24 mouse cellular contexts compared by ENCODE assay signal in the genomic region with DNA sequence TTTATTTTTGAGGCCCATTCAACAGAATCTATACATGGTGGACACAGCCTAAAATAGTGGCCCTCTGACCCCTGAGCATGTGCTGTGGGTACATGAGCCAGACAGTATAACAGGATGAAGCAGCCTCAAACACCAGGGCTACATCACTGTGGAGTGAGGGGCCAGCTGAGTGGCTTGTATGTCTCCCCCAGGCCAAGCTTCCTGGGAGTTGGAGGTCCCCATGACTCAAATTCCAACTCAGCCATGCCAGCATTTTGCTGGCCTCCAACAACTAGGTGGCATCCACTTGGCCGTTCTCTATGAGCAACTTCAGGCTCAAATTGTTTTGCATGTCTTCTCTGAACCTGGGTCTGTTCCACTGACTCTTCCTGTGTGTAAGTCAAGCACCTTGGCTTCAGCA.
"Had no signal": no experiment of that assay in that cellular context is flagged by ENCODE, and none has a peak within 500 bp of the region (broad histone marks: within the 10 kb centered on the region; RNA-seq: fewer than 3 reads in every experiment).

No protein-coding gene starts in this region.

- H3K4me1 ChIP-seq: heart, embryonic 13.5 days; heart, embryonic 15.5 days; hindbrain, embryonic 10.5 days; hindbrain, embryonic 12.5 days; intestine, embryonic 15.5 days; liver, embryonic 13.5 days had no signal

- H3K4me3 ChIP-seq: heart, embryonic 13.5 days; heart, embryonic 15.5 days; hindbrain, embryonic 10.5 days; hindbrain, embryonic 12.5 days; intestine, embryonic 15.5 days; layer of hippocampus, adult 2 months; left cerebral cortex, adult 2 months; limb, embryonic 10.5 days; limb, embryonic 12.5 days; liver, embryonic 13.5 days had no signal

- H3K36me3 ChIP-seq: heart, embryonic 13.5 days; heart, embryonic 15.5 days; hindbrain, embryonic 10.5 days; hindbrain, embryonic 12.5 days; intestine, embryonic 15.5 days; limb, embryonic 10.5 days; limb, embryonic 12.5 days; liver, embryonic 13.5 days had no signal

- H3K27ac ChIP-seq: heart, embryonic 13.5 days; heart, embryonic 15.5 days; hindbrain, embryonic 10.5 days; hindbrain, embryonic 12.5 days; hindbrain, embryonic 14.5 days; intestine, embryonic 15.5 days; layer of hippocampus, adult 2 months; left cerebral cortex, adult 2 months; limb, embryonic 10.5 days; limb, embryonic 12.5 days; liver, embryonic 13.5 days had no signal

- ATAC-seq: hindbrain, embryonic 16.5 days; inflammation-experienced regulatory T-cells, adult 6 months; intestine, embryonic 15.5 days; intestine, postnatal 0 days had no signal

- H3K9ac ChIP-seq: heart, embryonic 13.5 days; heart, embryonic 15.5 days; hindbrain, embryonic 12.5 days; hindbrain, embryonic 14.5 days; intestine, embryonic 15.5 days; limb, embryonic 12.5 days; liver, embryonic 13.5 days had no signal

- H3K4me2 ChIP-seq: heart, embryonic 11.5 days; heart, embryonic 13.5 days; heart, embryonic 15.5 days; hindbrain, embryonic 12.5 days; hindbrain, embryonic 14.5 days; intestine, embryonic 15.5 days; limb, embryonic 12.5 days; liver, embryonic 13.5 days had no signal

- H3K27me3 ChIP-seq: heart, embryonic 13.5 days; heart, embryonic 15.5 days; intestine, embryonic 15.5 days; liver, embryonic 13.5 days had no signal

- H3K9me3 ChIP-seq: heart, embryonic 13.5 days; heart, embryonic 15.5 days; hindbrain, embryonic 10.5 days; hindbrain, embryonic 12.5 days; intestine, embryonic 15.5 days; limb, embryonic 10.5 days; limb, embryonic 12.5 days; liver, embryonic 13.5 days had no signal

- DNase-seq: gastrocnemius, postnatal 25 days; heart, postnatal 14 days; heart, postnatal 4 days; kidney, adult 18-20 months; kidney, adult 8-10 months; kidney, postnatal 10 days; kidney, postnatal 25 days; kidney, postnatal 4 days; liver; liver, embryonic 13.5 days had no signal
